Mouse (Mus musculus): ENCODE data around the gene Kat6b. TPM values are rescaled to one million over a fixed set of nuclear protein-coding genes. Genes with fewer than 3 reads are reported as not detected.
"Not testable (repeated sequence)": the region's sequence is repeated elsewhere in the genome, so short reads cannot be mapped to it uniquely, and the experiment has no call there.

Kat6b gene
- total RNA-seq, 2 experiments from 2014 or later = 17.2 to 22.3 TPM

DNA sequence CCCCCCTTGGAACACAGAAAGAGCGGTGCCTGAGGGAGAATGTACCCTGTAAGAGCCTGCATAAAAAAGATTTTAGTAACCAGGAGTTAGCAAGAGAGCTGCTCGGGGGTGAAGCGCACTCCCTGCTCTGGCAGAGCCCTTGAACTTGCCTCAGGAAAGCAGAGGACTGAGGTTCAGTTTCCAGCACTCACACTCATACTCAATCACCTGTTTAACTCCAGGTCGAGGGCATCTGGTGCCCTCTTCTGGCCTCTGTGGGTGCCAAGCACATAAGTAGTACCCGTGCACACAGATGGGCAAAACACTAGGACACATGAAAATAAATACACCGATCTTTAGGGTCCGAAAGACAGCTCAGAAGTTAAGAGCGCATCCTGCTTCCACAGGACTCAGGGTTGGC, 1.7 kb upstream of the Kat6b start:
- intact Hi-C loops (cut with DNase I; ENCODE audit: low total_unique reads) = no loop called here
- no peak for DNase-seq

DNA sequence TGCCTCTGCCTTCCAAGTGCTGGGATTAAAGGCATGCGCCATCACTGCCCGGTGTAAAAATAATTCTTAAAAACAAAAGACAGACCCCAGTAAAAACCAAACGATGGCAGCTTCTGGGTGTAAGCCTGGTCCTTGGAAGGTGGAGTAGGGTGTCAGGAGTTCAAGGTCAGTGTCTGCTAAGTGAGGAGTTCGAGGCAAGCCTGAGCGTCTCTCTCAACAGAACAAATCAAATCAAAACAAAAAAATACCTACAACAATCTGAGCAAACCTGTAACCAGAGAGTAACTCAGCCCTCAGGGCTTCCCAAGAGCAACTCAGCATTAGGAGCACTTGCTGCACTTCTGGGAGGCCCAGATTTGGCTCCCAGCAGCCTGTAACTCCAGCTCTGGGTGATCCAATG, 1.0 kb upstream of the Kat6b start:
- intact Hi-C loops (cut with DNase I; ENCODE audit: low total_unique reads) = no loop called here
- DNase-seq = no peak

DNA sequence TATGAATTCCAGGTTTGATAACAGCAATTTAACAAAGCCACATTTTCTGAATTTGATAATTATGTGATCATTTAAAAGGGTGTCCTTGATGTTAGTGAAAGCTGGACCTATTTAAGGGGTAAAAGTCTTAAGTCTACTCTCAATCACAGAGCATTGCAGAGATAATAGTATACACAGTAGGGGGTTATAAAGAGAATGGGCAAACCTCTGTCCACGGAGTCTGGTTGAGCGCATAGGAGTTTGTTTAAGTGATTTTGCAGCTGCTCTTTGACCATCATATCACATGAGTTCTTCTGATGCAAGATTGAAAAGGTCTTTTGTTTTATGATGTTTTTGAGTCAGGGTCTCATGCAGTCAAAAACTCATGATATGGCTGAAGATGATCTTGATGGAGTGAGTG, 3.0 kb downstream of the Kat6b start:
- intact Hi-C loops (cut with DNase I; ENCODE audit: low total_unique reads) = no loop called here
- DNase-seq = no peak

DNA sequence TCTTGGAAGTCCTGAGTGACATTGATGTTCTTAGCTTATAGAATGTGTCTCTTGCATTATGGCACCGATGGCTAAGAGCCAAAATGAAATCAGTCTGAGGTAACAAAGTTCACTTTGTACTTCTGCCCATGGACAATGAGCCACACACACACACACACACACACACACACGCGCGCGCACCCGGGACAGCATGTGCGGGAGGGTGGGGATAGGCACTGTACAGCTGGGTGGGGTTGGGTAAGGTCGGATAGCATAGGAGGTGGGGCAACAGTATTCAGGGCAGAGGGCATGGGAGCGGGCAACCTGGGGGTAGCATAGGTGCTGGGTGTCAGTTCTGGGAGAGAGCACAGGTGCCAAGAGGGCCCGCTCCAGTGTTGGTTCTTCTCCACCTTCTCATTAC, 3.5 kb downstream of the Kat6b start:
- intact Hi-C loops (cut with DNase I; ENCODE audit: low total_unique reads) = no loop called here
- DNase-seq = no peak

DNA sequence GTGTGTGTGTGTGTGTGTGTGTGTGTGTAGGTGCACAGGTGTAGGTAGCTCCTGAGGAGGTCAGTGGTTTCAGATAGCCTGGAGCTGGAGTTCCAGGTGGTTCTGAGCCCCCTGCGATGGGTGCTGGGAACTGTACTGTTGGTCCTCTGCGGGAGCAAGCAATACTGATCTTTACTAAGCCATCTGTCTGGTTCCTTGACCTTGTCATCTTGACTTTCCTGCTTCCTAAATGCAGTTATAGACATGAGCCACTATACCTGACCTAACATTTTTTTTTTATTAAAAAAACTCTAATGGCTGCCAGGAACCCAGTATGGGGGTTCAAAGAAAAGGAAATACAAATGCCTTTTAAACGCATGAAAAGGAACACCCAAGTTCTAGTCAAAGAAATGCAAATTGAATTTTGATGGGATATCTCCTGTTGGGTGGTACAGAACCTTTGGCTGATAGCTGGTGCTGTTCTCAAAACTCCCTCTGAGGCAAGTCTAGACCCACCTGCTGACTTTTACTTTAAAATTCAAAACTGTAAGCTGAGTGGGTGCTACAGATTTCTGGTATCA, 4.8 kb downstream of the Kat6b start:
- no peak for DNase-seq
- intact Hi-C loops (cut with DNase I; ENCODE audit: low total_unique reads) = no loop called here

DNA sequence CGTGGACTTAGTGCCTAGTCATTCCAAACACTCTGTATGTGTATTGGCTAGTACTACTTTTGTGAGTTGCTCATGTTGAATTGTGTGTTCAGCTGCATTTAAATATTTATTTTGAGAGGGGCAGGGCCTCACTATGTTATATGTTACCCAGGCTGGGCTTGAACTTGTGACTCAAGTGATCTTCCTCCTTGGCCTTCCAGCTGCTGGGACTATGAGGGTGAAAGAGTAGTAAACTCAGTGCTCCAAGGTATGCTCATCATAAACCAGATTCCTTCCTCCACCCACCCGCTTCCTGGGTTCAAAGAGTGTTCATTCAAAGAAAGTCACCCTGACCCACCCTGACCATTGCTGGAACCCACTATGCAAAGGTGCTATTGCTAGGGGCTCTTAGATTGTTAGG, 5.9 kb downstream of the Kat6b start:
- intact Hi-C loops (cut with DNase I; ENCODE audit: low total_unique reads); DNase-seq: not testable (repeated sequence)

DNA sequence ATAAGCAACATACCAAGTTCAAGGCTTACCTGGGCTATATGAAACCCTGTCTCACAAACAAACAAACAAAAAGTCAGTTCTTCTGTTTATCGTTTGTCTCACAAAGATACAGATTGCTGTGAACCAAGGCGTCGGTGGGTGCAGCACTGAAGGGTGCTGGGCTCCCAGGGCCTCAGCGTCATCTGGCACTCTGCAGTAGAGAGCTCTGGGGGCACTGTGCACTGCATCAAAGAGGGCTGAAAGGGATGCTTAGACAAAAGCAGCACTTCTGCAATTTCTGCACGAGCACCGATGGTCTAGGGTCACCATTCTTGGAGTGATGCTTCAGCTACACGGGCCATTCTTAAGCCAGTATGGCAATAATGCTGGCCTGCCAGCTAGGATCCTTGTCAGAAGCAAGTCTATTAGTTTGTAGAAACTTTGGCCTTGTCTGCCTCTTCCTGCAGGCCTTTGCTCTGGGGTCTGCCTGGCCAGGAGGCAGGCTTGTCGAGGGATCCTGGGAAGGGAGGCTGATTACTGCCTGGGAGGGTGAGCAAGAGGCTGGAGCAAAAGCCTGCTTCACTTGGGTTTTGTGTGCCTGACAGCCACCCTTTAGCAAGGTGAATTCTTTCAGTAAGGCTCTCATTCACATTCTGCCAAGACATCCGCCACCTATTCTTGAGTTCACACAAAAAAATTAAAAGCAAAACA, 7.3 kb downstream of the Kat6b start:
- DNase-seq; intact Hi-C loops (cut with DNase I; ENCODE audit: low total_unique reads): not testable (repeated sequence)

DNA sequence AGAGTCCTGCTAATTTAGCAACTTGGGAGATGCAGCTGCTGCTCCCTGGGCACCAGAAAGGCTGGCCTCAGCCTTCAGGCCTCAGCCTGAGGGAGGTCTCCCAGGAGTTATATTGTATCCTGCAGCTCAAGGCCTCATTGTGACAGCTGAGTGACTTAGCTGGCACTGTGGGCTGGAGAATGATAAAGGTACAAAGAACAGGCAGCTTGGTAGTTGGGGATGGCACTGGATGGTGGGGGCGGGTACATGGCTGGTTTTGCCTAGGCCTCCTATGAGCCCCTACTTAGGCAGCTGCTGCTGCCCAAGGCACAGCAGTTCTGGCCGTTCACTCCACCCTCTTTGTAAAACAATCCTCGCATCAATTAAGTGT, 7.9 kb downstream of the Kat6b start:
- intact Hi-C loops (cut with DNase I; ENCODE audit: low total_unique reads) = no loop called here
- no peak for DNase-seq

DNA sequence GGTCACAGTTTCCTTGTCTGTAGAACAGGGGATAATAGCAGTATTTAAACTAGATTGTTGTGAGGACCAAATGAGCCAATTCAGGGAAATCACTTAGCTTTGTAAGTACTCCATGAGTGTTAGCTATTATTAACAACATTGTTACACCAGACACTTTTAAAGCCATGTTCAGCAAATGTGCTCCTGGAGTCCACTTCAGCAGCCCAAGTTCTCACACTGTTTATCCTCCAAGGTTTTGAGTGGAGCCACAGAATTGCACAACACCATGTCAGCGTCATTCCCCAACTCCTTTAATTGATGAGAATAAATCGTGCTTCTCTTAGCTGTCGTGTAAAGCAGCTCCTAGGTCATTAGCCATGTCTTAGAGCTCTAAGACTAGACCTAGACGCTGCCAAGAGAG, 8.9 kb downstream of the Kat6b start:
- DNase-seq = no peak
- intact Hi-C loops (cut with DNase I; ENCODE audit: low total_unique reads) = loop anchor here (10.0 kb wide), 1 partner anchor 115 kb away; no protein-coding TSS in a partner anchor

DNA sequence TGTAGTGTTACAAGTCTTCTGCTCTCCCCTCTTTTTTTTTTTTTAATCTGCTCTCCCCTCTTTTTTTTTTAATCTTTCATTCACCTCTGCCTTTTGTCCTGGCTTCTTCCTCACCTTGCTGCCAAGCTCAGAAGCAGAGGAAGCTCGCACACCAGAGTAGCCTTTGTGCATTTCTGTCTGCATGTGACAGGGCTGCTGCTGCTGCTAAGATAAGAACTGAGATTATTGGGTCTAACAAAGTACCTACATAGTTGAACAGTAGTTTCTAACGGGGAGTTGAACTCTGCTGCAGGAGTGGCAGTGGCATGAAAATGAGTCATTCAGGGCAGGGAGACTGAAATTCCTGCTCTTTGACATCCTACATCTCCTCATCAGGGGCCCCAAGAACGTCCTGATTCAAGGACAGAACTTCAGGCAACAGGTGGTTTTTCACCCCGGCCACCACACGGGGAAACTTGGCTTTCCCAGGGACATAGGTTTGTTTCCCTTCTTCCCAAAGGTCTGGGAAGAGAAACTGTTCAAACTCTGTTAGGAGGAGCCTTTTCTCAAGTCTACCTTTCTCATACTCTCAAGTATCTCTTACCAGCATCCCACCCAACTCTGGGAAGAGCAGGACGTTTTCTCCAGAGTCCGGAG, 17.2 kb downstream of the Kat6b start:
- no peak for DNase-seq
- intact Hi-C loops (cut with DNase I; ENCODE audit: low total_unique reads) = loop anchor here (10.0 kb wide), 1 partner anchor 106 kb away; no protein-coding TSS in a partner anchor

DNA sequence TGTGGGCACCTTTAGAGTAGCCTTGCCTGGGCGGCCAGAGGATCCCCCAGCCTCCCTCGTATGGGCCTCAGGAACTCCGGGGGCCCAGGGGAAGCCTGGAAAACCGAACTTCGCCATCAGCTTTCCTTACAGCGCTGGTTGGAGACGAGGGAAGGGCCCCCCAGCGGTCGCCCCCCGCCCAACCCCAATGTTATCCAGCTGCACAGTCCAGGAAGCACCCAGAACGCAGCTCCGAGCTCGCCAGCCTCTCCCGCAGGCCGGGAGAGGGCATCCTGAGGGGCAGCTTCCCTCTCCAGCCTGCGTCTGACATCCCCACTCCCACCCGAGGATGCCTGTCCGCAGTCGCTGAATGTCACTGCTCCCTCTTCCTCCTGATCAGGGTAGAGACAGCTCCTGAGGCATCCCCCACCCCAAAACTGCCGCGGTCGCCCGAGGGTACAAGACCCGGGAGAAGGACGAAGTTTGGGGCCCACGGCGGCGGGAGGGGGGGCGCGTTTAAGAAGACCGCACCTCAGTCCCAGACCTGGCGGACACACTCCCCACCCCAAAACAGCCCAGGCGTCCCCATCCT, 17.9 kb downstream of the Kat6b start:
- intact Hi-C loops (cut with DNase I; ENCODE audit: low total_unique reads) = loop anchor here (10.0 kb wide), 1 partner anchor 106 kb away; no protein-coding TSS in a partner anchor
- DNase-seq = peak; percentile 43

DNA sequence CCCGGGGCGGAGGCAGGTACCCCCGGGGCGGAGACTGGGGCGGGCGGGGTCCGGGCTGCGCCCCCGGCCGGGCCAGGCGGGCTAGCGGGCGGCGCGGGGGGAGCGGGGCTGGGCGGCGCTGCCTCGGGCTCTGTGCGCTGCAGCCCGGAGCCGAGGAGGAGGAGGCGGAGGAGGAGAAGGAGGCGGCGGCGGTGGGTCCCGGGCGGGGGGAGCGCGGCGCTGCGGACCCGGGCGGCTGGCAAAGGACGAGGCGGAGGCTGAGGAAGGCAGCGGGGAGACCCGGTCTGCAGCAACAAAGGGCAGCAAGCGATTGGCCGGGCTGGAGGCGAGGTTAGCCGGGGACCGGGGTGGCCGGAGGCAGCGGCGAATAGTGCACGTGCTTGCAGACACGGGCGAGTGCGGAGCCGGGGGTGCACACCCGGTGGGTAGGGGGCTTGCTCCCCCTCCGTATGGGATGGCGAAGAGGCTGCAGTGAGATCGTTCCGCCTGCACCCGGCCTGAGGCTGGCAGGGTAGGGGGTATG, 18.5 kb downstream of the Kat6b start:
- intact Hi-C loops (cut with DNase I; ENCODE audit: low total_unique reads) = loop anchor here (10.0 kb wide), 1 partner anchor 105 kb away; no protein-coding TSS in a partner anchor
- peak; percentile 73 for DNase-seq

DNA sequence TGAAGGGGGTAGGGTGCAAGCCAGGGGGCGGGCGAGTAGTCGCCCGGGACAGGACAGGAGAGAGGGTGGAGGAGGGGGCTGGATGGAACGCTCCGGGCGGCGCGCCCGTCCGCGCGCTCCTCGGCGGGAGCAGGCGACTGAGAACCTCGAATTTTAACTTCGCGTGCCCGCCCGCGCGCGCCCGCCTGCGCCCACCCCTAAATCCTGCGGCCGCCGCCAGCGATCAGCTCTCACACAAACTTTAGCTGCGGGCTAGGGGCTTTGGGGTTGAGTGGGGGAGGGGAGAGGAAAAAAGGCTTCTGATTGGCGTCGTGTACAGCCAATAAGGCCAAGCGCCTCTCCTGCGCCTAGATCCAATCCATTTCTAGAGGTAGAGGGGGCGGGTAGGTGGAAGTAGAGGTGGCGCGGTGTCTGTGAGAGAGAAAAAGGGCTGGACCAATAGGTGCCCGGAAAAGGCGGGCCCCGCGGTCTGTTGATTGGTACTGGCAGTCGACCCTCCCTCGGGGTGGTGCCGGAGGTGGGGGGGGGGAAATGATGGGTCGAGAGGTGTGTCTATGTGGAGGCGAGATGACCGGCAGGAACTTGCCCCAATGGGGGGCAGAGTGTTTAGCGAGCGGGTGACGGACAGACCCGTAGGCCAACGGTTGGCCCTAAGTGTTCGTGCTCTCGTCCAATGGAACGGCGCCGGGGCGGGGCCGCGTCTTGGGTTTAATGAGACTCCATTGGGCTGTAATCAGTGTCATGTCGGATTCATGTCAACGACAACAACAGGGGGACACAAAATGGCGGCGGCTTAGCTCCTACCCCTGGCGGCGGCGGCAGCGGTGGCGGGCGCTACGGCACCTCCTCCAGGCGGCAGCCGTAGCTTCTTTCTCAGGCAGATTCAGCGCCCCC, 19.2 kb downstream of the Kat6b start:
- intact Hi-C loops (cut with DNase I; ENCODE audit: low total_unique reads) = no loop called here

DNA sequence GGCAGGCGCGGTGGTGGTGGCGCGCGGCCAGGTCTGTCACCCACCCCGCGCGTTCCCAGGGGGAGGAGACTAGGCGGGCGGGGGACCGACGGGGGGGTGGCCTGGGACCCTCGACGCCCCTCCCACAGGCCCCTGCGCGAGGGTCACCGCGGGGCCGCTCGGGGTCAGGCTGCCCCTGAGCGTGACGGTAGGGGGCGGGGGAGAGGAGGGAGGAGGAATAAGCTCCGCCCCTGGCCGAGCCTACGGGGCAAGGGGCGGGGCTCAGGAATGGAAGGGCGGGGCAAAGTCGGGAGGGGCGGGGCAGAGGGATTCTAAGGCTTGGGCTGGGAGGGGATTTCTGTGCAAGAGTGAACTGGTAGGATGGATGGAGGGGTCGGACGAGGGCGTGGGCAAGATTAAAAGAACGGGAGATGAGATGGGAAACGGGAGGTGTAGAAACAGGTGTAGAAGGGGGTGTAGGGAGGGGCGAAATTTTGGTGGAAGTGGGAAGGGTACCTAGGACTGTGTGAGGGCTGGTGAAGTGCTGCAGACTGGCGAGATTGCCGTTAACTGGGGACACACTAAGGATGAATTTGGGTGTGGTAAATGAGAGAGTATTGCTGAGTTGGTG, 19.9 kb downstream of the Kat6b start:
- intact Hi-C loops (cut with DNase I; ENCODE audit: low total_unique reads) = no loop called here
- peak; percentile 92 for DNase-seq

More for the DNA sequence above, 19.2 kb downstream of the Kat6b start:
- peak; percentile 100 for DNase-seq

DNA sequence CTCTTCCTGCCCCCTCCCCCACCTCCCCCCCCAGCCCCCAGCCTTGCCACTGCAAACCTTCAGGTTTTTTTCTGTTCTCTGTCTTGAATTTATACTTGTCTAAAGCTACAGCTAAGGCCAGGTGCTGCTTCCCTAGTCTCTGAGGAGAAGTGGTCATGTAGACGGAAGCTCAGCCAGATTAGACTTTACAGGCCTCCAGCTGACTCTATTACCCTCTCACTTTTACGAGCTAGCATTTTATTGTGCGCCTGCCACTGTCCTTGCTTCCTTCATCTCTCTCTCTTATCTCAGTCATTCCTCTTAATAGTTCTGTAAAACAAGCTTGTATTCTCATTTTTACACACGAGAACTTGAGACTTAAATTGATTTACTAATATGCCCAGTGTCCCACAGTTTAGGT, 23.8 kb downstream of the Kat6b start:
- intact Hi-C loops (cut with DNase I; ENCODE audit: low total_unique reads) = no loop called here
- DNase-seq = no peak

DNA sequence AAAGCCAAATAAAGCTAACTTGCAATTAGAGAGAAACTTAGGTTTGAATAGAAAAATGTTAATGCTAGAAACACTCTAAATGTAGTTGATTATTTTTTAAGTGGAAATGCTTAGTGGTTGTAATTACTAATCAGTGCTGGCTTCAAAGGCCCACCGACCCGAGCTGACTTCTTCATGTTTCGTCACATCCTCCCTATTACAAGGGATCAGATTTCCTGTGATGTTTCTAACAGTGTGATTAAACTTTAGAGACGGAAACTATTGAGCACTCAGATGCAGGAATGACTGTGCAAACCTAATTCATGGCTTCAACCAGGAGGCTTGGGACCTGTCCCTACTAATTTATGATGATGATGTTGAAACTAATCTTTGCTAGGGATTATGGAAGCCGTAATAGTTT, 25.8 kb downstream of the Kat6b start:
- no peak for DNase-seq
- intact Hi-C loops (cut with DNase I; ENCODE audit: low total_unique reads) = no loop called here

DNA sequence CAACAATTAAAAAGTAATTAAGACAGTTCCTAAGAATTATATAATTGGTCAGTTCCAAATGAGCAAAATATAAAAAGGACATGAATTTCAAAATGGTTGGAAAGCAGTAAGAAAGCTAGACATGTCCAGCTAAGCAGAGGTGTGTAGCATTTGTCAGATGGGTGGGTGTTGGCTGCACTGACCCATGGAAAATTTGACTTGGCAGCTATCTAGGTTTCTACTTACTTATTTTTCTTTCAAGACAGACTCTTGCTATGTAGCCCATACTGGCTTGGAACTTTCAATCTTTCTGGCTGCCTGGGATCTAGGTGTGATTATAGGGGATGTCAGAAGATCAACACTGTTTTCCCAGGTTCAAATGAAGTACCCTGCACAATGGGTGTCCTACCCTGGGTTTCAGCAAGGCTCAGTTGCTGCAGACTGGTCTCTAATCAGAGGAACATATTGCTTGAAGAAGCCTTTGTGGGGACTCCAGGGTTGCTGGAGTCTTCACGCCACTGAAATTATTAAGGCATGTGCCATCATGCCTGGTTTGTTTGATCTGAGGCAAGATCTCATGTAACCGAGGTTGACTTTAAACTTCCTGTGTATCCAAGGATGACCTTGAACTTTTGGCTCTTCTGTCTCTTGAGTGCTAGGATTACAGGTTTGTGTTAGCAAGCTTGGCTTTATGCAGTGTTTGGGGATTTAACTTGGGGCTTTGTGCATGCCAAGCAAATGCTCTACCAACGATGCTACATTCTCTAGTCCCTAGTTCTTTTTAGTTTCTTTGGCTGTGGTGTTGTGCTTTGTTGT, 28.1 kb downstream of the Kat6b start:
- DNase-seq = no peak
- intact Hi-C loops (cut with DNase I; ENCODE audit: low total_unique reads) = no loop called here

DNA sequence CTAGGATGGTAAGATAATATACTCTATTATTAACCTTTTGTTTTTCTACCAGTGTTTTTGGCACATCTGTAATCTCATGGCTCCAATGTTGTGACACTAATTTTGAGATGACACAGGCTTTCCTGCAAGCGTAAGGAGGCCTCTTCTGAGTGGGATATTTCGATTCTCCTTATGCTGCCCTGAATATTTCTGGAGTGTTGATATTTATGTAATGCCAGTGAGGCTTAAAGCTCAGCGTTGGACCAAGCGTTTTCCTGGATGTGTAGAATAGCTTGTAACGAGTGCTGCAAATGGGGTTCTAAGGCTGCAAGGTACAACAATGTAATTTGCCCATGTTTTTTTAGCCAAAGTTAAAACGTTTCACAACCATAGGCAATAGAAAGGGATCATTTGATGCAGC, 30.2 kb downstream of the Kat6b start:
- no peak for DNase-seq
- intact Hi-C loops (cut with DNase I; ENCODE audit: low total_unique reads) = no loop called here
